Mouse (Mus musculus): ENCODE results near the gene Nr3c2. TPM values are rescaled to one million over a fixed set of nuclear protein-coding genes. Genes with fewer than 3 reads are reported as not detected.

Gene Nr3c2
- total and polyA plus RNA-seq, 3 experiments: 0.12 to 0.30 TPM; not detected in 1

DNA sequence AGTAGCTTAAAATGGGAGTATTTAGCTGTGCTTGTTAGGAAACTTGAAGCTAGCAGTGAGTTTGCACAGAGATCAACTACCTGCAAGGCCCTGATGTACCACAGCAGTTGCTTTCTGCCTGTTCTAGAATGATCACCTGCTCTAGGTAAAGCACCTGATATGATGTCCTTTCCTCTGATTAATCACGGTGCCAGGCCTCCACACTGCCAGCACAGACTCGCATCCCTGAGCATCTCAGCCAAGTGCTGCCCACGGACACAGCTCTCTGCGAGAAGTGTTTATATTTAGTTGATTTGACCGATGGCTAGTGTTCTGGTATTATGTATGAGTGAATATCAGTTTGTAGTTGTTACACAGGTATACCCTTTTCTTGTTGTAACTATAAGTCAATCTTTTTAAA is 147.0 kb downstream of the Nr3c2 start:
- Histone ChIP-seq H3K4me3 (replicated peaks in 1 of 3; ENCODE audit: low read depth in 2 of 3, low read length in 2 of 3, poor library complexity in 1 of 3) (no peak overlapping the region), H3K36me3 (replicated peaks in 1 of 2; ENCODE audit: control insufficient read depth in 1 of 2, insufficient read depth in 1 of 2, low read length in 1 of 2) (no peaks in the 10 kb centered on the region), H3K27me3 (replicated peaks) (no peaks in the 10 kb centered on the region), H3K4me2 (ENCODE audit: insufficient read depth, low read depth, poor library complexity, severe bottlenecking) (no peak overlapping the region), H3K9me3 (replicated peaks; ENCODE audit: low read length) (no peaks in the 10 kb centered on the region), H3K9ac (ENCODE audit: insufficient read depth, low read depth) (no peak overlapping the region), H3K27ac (ENCODE audit: insufficient read depth, low read depth) (no peak overlapping the region), H3K79me2 (replicated peaks; ENCODE audit: control insufficient read depth, extremely low read depth, insufficient read depth, poor library complexity, severe bottlenecking) (no peaks in the 10 kb centered on the region), H3K4me1 (ENCODE audit: control insufficient read depth in 1 of 2, insufficient read depth in 2 of 2) (no peaks in the 10 kb centered on the region)
- no peak for DNase-seq (ENCODE audit: extremely low read depth)
- in situ Hi-C loops (cut with MboI; ENCODE audit: low pct_ligation_motif_present, low pct_unique_long_range_greater_than_20kb, low sequenced_read_pairs) (no loop called here), dilution Hi-C loops (cut with MboI; ENCODE audit: extremely low pct_ligation_motif_present, extremely low pct_unique_long_range_greater_than_20kb, low sequenced_read_pairs) (no loop called here)
- TF ChIP-seq ZC3H11A (IDR thresholded peaks at IDR 0.05; ENCODE audit: low read depth, low read length): no peak

DNA sequence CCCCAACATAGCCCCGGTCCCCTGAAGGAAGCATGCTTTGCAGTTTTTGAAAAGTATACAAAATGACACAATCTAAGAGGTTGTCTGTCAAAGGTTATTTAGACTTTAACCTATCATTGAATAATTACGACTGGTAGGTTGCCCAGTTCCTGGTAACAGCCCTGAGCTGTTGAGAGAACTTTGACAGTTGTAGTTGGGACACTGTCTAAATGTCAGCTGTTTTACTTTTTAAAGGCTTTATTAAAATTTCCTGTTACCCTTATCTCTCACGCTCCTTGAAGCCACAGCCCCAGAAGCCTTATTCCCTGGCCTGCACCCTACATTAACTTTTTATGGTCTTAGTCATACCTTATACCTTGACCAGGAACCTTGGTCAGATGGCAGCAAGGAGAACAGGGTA is 147.5 kb downstream of the Nr3c2 start:
- Histone ChIP-seq H3K9ac (ENCODE audit: insufficient read depth, low read depth) (no peak overlapping the region), H3K27ac (ENCODE audit: insufficient read depth, low read depth) (no peak overlapping the region), H3K9me3 (replicated peaks; ENCODE audit: low read length) (no peaks in the 10 kb centered on the region), H3K4me3 (replicated peaks in 1 of 3; ENCODE audit: low read depth in 2 of 3, low read length in 2 of 3, poor library complexity in 1 of 3) (no peak overlapping the region), H3K79me2 (replicated peaks; ENCODE audit: control insufficient read depth, extremely low read depth, insufficient read depth, poor library complexity, severe bottlenecking) (no peaks in the 10 kb centered on the region), H3K27me3 (replicated peaks) (no peaks in the 10 kb centered on the region), H3K36me3 (replicated peaks in 1 of 2; ENCODE audit: control insufficient read depth in 1 of 2, insufficient read depth in 1 of 2, low read length in 1 of 2) (no peaks in the 10 kb centered on the region), H3K4me1 (ENCODE audit: control insufficient read depth in 1 of 2, insufficient read depth in 2 of 2) (no peaks in the 10 kb centered on the region), H3K4me2 (ENCODE audit: insufficient read depth, low read depth, poor library complexity, severe bottlenecking) (no peak overlapping the region)
- DNase-seq (ENCODE audit: extremely low read depth): no peak
- in situ Hi-C loops (cut with MboI; ENCODE audit: low pct_ligation_motif_present, low pct_unique_long_range_greater_than_20kb, low sequenced_read_pairs) (no loop called here), dilution Hi-C loops (cut with MboI; ENCODE audit: extremely low pct_ligation_motif_present, extremely low pct_unique_long_range_greater_than_20kb, low sequenced_read_pairs) (no loop called here)
- TF ChIP-seq UBTF (IDR thresholded peaks at IDR 0.05; ENCODE audit: low read depth, low read length) (no peak), TCF12 (IDR thresholded peaks at IDR 0.05; ENCODE audit: low read depth, low read length) (no peak), RAD21 (IDR thresholded peaks at IDR 0.05; ENCODE audit: low read depth, low read length) (no peak), ZNF384 (IDR thresholded peaks at IDR 0.05; ENCODE audit: low read depth, low read length) (no peak), ZC3H11A (IDR thresholded peaks at IDR 0.05; ENCODE audit: low read depth, low read length) (no peak), HCFC1 (IDR thresholded peaks at IDR 0.05; ENCODE audit: low read depth, low read length) (no peak), KAT2A (IDR thresholded peaks at IDR 0.05; ENCODE audit: insufficient replicate concordance, low read length) (no peak), SMC3 (IDR thresholded peaks at IDR 0.05; ENCODE audit: low read depth, low read length) (no peak), MAFK (IDR thresholded peaks at IDR 0.05; ENCODE audit: insufficient replicate concordance, low read length) (no peak), POLR2AphosphoS2 (IDR thresholded peaks at IDR 0.05; ENCODE audit: low read depth, low read length) (no peak), MEF2A (IDR thresholded peaks at IDR 0.05; ENCODE audit: borderline replicate concordance, low read depth, low read length) (no peak), SIN3A (IDR thresholded peaks at IDR 0.05; ENCODE audit: low read length) (no peak), JUN (IDR thresholded peaks at IDR 0.05; ENCODE audit: insufficient read depth, low read depth, low read length) (no peak), ZKSCAN1 (IDR thresholded peaks at IDR 0.05; ENCODE audit: borderline replicate concordance, low read depth, low read length) (no peak), MYC (IDR thresholded peaks at IDR 0.05; ENCODE audit: low read depth, low read length) (no peak), NELFE (IDR thresholded peaks at IDR 0.05; ENCODE audit: low read depth, low read length) (no peak), JUND (conservative IDR thresholded peaks at IDR 0.05; ENCODE audit: low read depth, low read length) (no peak), MAX (IDR thresholded peaks at IDR 0.05; ENCODE audit: low read length) (no peak), CHD2 (IDR thresholded peaks at IDR 0.05; ENCODE audit: low read length) (no peak)

Data from CH12.LX (cell line).